Mouse (Mus musculus): ENCODE data around the gene Vamp2.

- TF ChIP-seq CTCF (IDR thresholded peaks at IDR 0.05; ENCODE audit: low read depth, low read length) (no peak), POLR2A (IDR thresholded peaks at IDR 0.05; ENCODE audit: extremely low read depth, insufficient read depth, low read length) (no peak)
Observed at GRCm38 (mm10) chr11:69107676-69108075, 19.4 kb downstream of the Vamp2 start.

Measured in liver, adult 2 months (tissue).